Mouse (Mus musculus) olfactory bulb, adult 2 months (tissue): ENCODE results near the gene Edem2. TPM values are rescaled to one million over a fixed set of nuclear protein-coding genes. Genes with fewer than 3 reads are reported as not detected.

Experiments
- H3K27ac ChIP-seq: fragments of 200-500 bp; 2 replicates; pipeline ENCODE4 v1.5.1; 2012; ENCODE audit warnings: low read depth, low read length; ENCODE audit not compliant: insufficient read depth
- H3K4me1 ChIP-seq: fragments of 200-500 bp; 2 replicates; pipeline ENCODE4 v1.6.1; 2012; ENCODE audit warnings: low read length; ENCODE audit not compliant: control insufficient read depth, insufficient read depth
- H3K4me3 ChIP-seq: fragments of 200-500 bp; 2 replicates; pipeline ENCODE4 v1.5.1; 2012; ENCODE audit warnings: mild to moderate bottlenecking, low read depth, low read length, moderate library complexity; ENCODE audit not compliant: insufficient read depth
- CTCF ChIP-seq: fragments of 200-500 bp; IDR thresholded peaks from 2 replicates; pipeline ENCODE4 v1.5.1; 2012; ENCODE audit warnings: low read depth, mild to moderate bottlenecking, low read length, moderate library complexity; ENCODE audit not compliant: insufficient read depth
- POLR2A ChIP-seq: fragments of 200-500 bp; IDR thresholded peaks from 2 replicates; pipeline ENCODE4 v1.6.1; 2012; ENCODE audit warnings: mild to moderate bottlenecking, low read depth, low read length, moderate library complexity; ENCODE audit not compliant: insufficient read depth
- WGBS: fragments of 180-500 bp; shearing (Covaris S2); methylation state at CpG from one replicate; pipeline ENCODE4 v1.1.7; 2018; 5-methylcytosine and 5-hydroxymethylcytosine counted together
- polyA plus RNA-seq: library from polyadenylated mRNA; stranded (reverse); fragments of >200 nt; gene quantifications from 2 replicates; pipeline ENCODE4 v1.2.4, GENCODE M21; 2012; ENCODE audit warnings: low replicate concordance; ENCODE audit not compliant: missing spikeins, insufficient read depth, insufficient read length

Edem2 gene
- polyA plus RNA-seq, 1 experiment: not detected

DNA sequence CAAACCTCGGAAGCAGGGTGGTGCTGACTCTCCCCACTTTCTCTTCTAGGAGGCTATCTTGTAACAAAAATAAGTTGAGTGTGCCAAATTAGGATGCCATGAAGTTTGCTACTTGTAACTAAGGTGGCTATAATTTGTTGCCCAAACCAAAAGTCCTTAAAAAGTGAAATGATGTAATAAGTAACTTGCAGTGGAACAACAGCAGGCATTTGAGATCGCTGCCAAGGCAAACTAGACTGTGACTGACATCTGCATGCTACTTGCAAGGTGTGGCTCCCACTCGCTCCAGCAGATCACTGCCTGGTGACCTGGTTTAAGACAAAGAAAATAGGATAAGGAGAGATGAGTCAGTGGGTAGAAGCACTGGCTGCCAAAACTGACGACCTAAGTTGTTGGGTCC, 36.1 kb downstream of the Edem2 start:
- Histone ChIP-seq H3K4me1 (peaks cover 5% of the 10 kb centered on the region), H3K4me3 (no peak overlapping the region), H3K27ac (no peak overlapping the region)
- whole genome bisulfite sequencing: 88% methylated on average over 4 of the region's 4 CpGs
- TF ChIP-seq POLR2A: no peak
- TF ChIP-seq CTCF: no peak

DNA sequence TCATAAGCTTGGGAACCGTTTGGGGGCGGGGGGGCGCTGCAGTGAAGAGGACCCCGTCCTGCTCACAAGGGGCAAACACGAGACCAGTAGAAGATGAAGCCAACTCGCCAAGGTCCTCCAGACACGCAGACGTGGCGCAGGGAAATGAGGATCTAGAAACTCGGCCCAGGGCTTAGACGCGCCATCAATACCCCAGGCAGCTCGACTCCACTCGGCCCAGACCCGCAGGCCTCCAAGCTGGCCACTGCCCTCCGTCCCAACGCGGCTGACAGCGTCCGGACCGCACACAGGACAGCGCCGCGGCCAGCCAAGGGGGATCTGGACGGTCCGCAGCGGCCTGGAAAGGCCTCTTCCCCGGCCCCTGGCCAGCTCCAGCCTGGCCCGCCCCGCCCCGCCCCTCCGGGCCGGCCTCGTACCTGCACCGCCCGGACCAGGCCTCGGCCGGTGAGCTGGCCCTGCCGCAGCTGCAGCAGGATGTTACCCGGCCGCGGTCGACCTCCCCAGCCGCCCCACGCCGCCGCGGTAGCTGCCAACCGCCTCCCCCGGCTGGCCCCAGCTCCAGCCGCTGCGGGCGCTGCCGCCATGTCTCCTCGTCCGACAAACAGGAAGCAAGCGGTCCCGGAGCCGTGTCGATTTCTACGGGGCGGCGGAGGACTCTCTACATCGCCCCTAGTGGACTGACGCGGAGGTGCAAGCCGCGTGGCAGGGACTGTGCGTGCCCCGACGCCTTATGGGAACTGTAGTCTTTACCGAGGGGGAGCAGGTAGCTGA, 37.4 kb downstream of the Edem2 start, which contains the start of gene Trpc4ap:
TSS of gene Trpc4ap (minus strand) at position 662 of the 771 bp plus-strand sequence.
- TF ChIP-seq POLR2A (peak; percentile 86), CTCF (peak; percentile 90)
- Histone ChIP-seq H3K4me3 (peak within 1 kb of the TSS; percentile 72), H3K27ac (no peak within 1 kb of the TSS), H3K4me1 (peaks cover 10% of the 10 kb centered on the region)
- WGBS: 1% methylated on average over 72 of the region's 72 CpGs

DNA sequence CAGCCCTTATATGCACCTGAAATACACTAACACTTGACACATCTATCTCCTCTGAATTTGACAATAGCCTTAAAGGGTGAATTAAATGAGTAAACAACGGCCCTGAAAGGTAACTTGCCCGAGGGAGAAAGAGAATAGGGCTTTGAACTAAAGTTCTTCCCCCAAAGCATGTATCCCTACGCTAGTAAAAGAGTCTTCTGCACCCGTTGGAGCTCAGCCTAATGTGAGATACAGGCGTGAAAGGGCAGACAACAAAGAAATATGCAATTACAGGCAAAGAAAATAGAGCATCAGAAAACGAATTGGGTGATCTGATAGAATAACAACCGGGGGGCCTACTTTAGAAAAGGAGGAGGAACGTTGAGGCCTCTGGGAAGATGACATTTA, 37.9 kb downstream of the Edem2 start:
- no peak overlapping the region for H3K27ac ChIP-seq
- peak overlapping the region; percentile 72 for H3K4me3 ChIP-seq
- TF ChIP-seq POLR2A (no peak), CTCF (no peak)
- WGBS: under 1% methylated on average over 8 of the region's 8 CpGs
- H3K4me1 ChIP-seq: peaks cover 10% of the 10 kb centered on the region

DNA sequence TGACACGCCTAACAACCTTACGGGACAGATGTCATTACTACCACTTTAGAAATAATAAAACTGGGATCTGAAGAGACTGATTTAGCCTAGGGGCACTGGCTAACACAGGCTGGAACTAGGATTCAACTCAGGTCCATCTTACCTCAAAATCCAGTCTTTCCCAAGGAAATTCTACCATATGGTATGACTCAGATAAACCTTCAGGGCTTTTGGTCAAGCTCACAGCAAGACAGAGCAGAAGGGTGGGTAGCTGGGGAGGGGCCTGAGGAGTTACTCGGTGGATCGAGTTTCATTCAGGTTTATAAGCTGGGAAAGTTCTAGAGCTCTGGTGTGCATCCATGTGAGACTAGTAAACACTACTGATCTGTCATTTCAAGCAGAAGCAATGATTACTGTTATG, 40.1 kb downstream of the Edem2 start:
- Histone ChIP-seq H3K4me3 (no peak overlapping the region), H3K4me1 (peaks cover 10% of the 10 kb centered on the region; the same call in 1 of the 2 replicates), H3K27ac (no peak overlapping the region)
- WGBS: 78% methylated on average over 4 of the region's 4 CpGs
- TF ChIP-seq CTCF: no peak
- TF ChIP-seq POLR2A: no peak

DNA sequence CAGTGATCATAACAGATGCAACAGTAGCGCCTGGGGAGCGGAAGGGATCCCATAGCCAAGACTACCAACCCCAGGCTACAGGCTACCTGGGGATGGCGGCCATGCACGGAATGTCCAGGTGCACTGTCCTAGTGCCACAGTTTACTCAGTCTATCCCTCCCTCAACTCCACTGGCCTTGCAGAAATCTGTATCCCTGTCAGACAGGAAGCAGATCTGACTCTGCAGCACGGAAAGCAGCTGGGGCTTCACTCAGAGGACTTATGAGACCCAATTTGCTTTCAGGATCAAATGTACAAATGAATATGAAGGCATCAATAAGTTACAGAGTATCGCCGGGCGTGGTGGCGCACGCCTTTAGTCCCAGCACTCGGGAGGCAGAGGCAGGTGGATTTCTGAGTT, 41.5 kb downstream of the Edem2 start:
- no peak for TF ChIP-seq POLR2A
- TF ChIP-seq CTCF: no peak
- no peak overlapping the region for H3K27ac ChIP-seq
- H3K4me3 ChIP-seq: no peak overlapping the region
- peaks cover 12% of the 10 kb centered on the region; the same call in 1 of the 2 replicates for H3K4me1 ChIP-seq
- WGBS: 96% methylated on average over 11 of the region's 11 CpGs

DNA sequence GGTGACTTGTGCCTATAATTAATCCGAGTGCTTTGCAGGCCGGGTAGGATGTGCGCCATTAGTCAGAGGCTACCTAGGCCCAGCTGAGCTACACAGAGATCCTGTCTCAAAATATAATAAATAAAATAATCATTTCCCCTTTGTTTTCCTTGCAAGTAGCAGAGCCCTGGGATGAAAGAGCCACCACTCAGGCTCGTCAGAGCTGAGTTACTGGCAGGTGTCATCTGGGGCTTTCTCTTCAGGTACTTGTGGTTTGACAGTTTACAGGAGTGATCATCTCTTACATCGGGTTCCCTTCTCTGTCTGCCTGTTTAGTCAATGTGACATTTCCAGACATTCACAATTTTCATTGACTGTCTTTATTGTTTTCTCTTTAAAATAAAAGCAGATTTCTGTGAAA, 42.7 kb downstream of the Edem2 start:
- WGBS: 64% methylated on average over 5 of the region's 5 CpGs
- Histone ChIP-seq H3K27ac (no peak overlapping the region), H3K4me3 (no peak overlapping the region), H3K4me1 (peaks cover 12% of the 10 kb centered on the region; the same call in 1 of the 2 replicates)
- TF ChIP-seq POLR2A: no peak
- TF ChIP-seq CTCF: no peak

DNA sequence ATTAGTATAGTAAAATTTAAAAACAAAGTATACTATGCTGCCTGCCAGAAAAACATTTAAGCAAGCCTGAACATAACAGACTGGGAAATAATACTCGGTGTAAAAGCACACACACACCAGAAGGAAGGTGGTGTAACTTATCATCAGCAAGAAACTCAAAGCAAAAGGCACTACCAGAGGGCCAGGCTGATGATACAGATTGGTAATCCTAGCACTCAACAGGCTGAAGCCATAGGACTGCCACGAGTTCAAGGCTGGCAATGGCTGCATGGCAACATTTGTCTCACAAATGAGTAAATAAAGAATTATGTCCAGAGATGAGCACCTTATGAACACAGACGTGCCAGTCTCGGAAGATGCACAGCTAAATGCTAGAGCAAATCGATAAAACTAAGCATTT, 45.5 kb downstream of the Edem2 start:
- TF ChIP-seq CTCF: no peak
- H3K4me3 ChIP-seq: no peak overlapping the region
- H3K27ac ChIP-seq: no peak overlapping the region

DNA sequence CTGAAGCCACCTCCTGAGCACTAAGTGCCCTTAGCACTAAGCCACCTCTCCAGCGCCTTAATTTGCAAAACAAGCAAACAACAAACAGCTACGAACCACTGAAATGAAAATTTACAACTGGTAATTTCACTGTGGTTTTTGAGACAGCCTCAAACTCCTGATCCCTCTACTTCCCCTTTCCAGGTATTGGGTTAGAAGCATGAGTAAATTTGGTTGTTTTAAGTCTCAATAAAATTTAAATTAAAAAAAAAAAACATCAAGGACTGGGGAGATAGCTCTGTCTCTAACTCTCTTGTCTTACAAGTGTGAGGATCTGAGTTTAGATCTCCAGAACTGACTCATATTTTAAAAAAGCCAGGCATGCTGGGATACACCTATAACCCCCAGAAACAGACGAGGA, 46.1 kb downstream of the Edem2 start:
- WGBS: 47% methylated on average over 3 of the region's 3 CpGs
- Histone ChIP-seq H3K27ac (no peak overlapping the region), H3K4me3 (no peak overlapping the region), H3K4me1 (0 out of 2 replicates have a peak, but pooled peaks cover 9% of the 10 kb centered on the region)
- TF ChIP-seq POLR2A (no peak), CTCF (no peak)

More for the DNA sequence above, 45.5 kb downstream of the Edem2 start:
- 89% methylated on average over 5 of the region's 5 CpGs for WGBS
- 0 out of 2 replicates have a peak, but pooled peaks cover 9% of the 10 kb centered on the region for H3K4me1 ChIP-seq

DNA sequence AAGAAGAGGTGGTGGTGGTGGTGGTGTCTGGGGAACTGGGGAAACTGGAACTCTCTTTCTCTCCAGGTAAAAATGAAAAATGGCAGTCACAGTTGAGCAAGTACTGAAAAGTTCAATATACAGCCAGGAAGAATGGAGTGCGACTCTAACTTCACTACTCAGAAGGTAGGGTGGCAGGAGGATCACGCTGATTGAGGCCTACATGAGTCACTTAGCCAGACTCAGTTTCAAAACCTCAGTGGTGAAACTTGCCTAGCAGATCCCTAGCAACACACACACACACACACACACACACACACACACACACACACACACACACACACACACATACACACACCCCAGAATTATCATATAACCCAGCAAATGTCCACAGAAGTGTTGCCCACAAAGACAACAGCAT, 47.4 kb downstream of the Edem2 start:
- TF ChIP-seq CTCF: no peak
- no peak for TF ChIP-seq POLR2A
- Histone ChIP-seq H3K4me1 (peaks cover 4% of the 10 kb centered on the region; the same call in 1 of the 2 replicates), H3K4me3 (no peak overlapping the region), H3K27ac (no peak overlapping the region)
- WGBS: 83% methylated on average over 2 of the region's 2 CpGs
